ENCODE assay signal across 8 mouse cellular contexts in genomic region chr19:44135072-44135959, GRCm38 (mm10). TPM values are rescaled to one million over a fixed set of nuclear protein-coding genes. Genes with fewer than 3 reads are reported as not detected.
DNase-seq lines count a peak whose midpoint lies in the region; ATAC-seq lines count a peak whose summit lies in the region.

Gene Cwf19l1 (minus strand): TSS chr19:44135876.

- ATAC-seq in megakaryocyte progenitor cell, adult 5-6 weeks (replicated peaks; ENCODE audit: poor library complexity) = peak; percentile 93

- peak; percentile 93 for DNase-seq in adipocyte (ENCODE audit: low spot score)
- peak; percentile 94 for DNase-seq in embryo, embryonic 10 days (ENCODE audit: low spot score)
- DNase-seq in gastrocnemius, postnatal 10 days = peak; percentile 88
- peak; percentile 94 for DNase-seq in induced T-regulatory cell, adult 2 months (ENCODE audit: low read depth)
- DNase-seq in left cerebral cortex, adult 9 months (ENCODE audit: low spot score in 2 of 2) = peak; percentile 68 to 92
- peak; percentile 90 for DNase-seq in right cerebral cortex, postnatal 14 days
- peak; percentile 72 to 83 for DNase-seq in urinary bladder, postnatal 36 days (ENCODE audit: low spot score in 2 of 2)

RNA-seq across cellular contexts. Expression of gene Cwf19l1, which starts in this region (rescaled TPM):
- 1 to 10 TPM; 7.7 to 8.7 TPM for total RNA-seq in gastrocnemius, postnatal 10 days (2021)
- 40.2 and 48.9 TPM in 2 replicates for total RNA-seq in megakaryocyte progenitor cell, adult 5-6 weeks (2015)
- 33.9 and 38.4 TPM in 2 replicates for total RNA-seq in megakaryocyte progenitor cell, adult 5-6 weeks (2017)

Comparison
In these comparisons a context has a peak if more than half of its experiments do, and no peak if none do; other contexts are left out.
1. Peak in every context shown above with its lines: DNase-seq and ATAC-seq.